Mouse (Mus musculus): ENCODE results near the gene Noct. TPM values are rescaled to one million over a fixed set of nuclear protein-coding genes. Genes with fewer than 3 reads are reported as not detected.

The Noct gene
- polyA plus RNA-seq, 1 experiment, result 6.1 TPM

GRCm38 (mm10) chr3:51198291-51198690, 26.0 kb upstream of the Noct start:
- Histone ChIP-seq H3K4me3 (ENCODE audit: extremely low read depth, insufficient read depth, insufficient read length) (no peak overlapping the region), H3K27me3 (ENCODE audit: control insufficient read depth, insufficient read depth, low read length) (no peaks in the 10 kb centered on the region), H3K27ac (ENCODE audit: insufficient read depth, low read length) (no peak overlapping the region), H3K36me3 (ENCODE audit: control insufficient read depth, insufficient read depth, low read length) (no peaks in the 10 kb centered on the region), H3K4me1 (ENCODE audit: control insufficient read depth, insufficient read depth, insufficient read length) (no peaks in the 10 kb centered on the region; the same call in 1 of the 2 replicates)
- DNase-seq (ENCODE audit: low read depth in 1 of 2, low spot score in 2 of 2), result no peak
- 88% methylated on average over 1 of the region's 1 CpGs for WGBS
- TF ChIP-seq CTCF (IDR thresholded peaks at IDR 0.05; ENCODE audit: extremely low read depth, insufficient read depth, insufficient read length, insufficient replicate concordance), result no peak

- H3K4me3 ChIP-seq (ENCODE audit: extremely low read depth, insufficient read depth, insufficient read length), result no peak overlapping the region
- H3K27ac ChIP-seq (ENCODE audit: insufficient read depth, low read length), result no peak overlapping the region
- WGBS, result 61% methylated on average over 6 of the region's 6 CpGs
- H3K4me1 ChIP-seq (ENCODE audit: control insufficient read depth, insufficient read depth, insufficient read length), result no peaks in the 10 kb centered on the region; the same call in 1 of the 2 replicates
- H3K36me3 ChIP-seq (ENCODE audit: control insufficient read depth, insufficient read depth, low read length), result no peaks in the 10 kb centered on the region
- DNase-seq (ENCODE audit: low read depth in 1 of 2, low spot score in 2 of 2), result no peak
- H3K27me3 ChIP-seq (ENCODE audit: control insufficient read depth, insufficient read depth, low read length), result no peaks in the 10 kb centered on the region
- TF ChIP-seq POLR2A (IDR thresholded peaks at IDR 0.05; ENCODE audit: low read depth, low read length) (no peak), CTCF (IDR thresholded peaks at IDR 0.05; ENCODE audit: extremely low read depth, insufficient read depth, insufficient read length, insufficient replicate concordance) (no peak)
Observed at GRCm38 (mm10) chr3:51199130-51199529, 25.1 kb upstream of the Noct start.

- WGBS, result 91% methylated on average over 4 of the region's 4 CpGs
- Histone ChIP-seq H3K36me3 (ENCODE audit: control insufficient read depth, insufficient read depth, low read length) (no peaks in the 10 kb centered on the region), H3K27me3 (ENCODE audit: control insufficient read depth, insufficient read depth, low read length) (no peaks in the 10 kb centered on the region), H3K4me3 (ENCODE audit: extremely low read depth, insufficient read depth, insufficient read length) (no peak overlapping the region), H3K27ac (ENCODE audit: insufficient read depth, low read length) (no peak overlapping the region), H3K4me1 (ENCODE audit: control insufficient read depth, insufficient read depth, insufficient read length) (no peaks in the 10 kb centered on the region; the same call in 1 of the 2 replicates)
- DNase-seq (ENCODE audit: low read depth in 1 of 2, low spot score in 2 of 2), result no peak
- TF ChIP-seq CTCF (IDR thresholded peaks at IDR 0.05; ENCODE audit: extremely low read depth, insufficient read depth, insufficient read length, insufficient replicate concordance) (no peak), POLR2A (IDR thresholded peaks at IDR 0.05; ENCODE audit: low read depth, low read length) (no peak)
Observed at GRCm38 (mm10) chr3:51200311-51200710, 23.9 kb upstream of the Noct start.

GRCm38 (mm10) chr3:51200894-51201293, 23.4 kb upstream of the Noct start:
- H3K36me3 ChIP-seq (ENCODE audit: control insufficient read depth, insufficient read depth, low read length), result no peaks in the 10 kb centered on the region
- DNase-seq (ENCODE audit: low read depth in 1 of 2, low spot score in 2 of 2), result no peak
- H3K4me3 ChIP-seq (ENCODE audit: extremely low read depth, insufficient read depth, insufficient read length), result no peak overlapping the region
- no peak overlapping the region for H3K27ac ChIP-seq (ENCODE audit: insufficient read depth, low read length)
- 88% methylated on average over 7 of the region's 7 CpGs for WGBS
- TF ChIP-seq POLR2A (IDR thresholded peaks at IDR 0.05; ENCODE audit: low read depth, low read length) (no peak), CTCF (IDR thresholded peaks at IDR 0.05; ENCODE audit: extremely low read depth, insufficient read depth, insufficient read length, insufficient replicate concordance) (no peak)
- H3K27me3 ChIP-seq (ENCODE audit: control insufficient read depth, insufficient read depth, low read length), result no peaks in the 10 kb centered on the region
- no peaks in the 10 kb centered on the region; the same call in 1 of the 2 replicates for H3K4me1 ChIP-seq (ENCODE audit: control insufficient read depth, insufficient read depth, insufficient read length)

GRCm38 (mm10) chr3:51201986-51202385, 22.3 kb upstream of the Noct start:
- Histone ChIP-seq H3K27me3 (ENCODE audit: control insufficient read depth, insufficient read depth, low read length) (no peaks in the 10 kb centered on the region), H3K36me3 (ENCODE audit: control insufficient read depth, insufficient read depth, low read length) (no peaks in the 10 kb centered on the region), H3K27ac (ENCODE audit: insufficient read depth, low read length) (no peak overlapping the region), H3K4me1 (ENCODE audit: control insufficient read depth, insufficient read depth, insufficient read length) (no peaks in the 10 kb centered on the region; the same call in 1 of the 2 replicates), H3K4me3 (ENCODE audit: extremely low read depth, insufficient read depth, insufficient read length) (no peak overlapping the region)
- no peak for DNase-seq (ENCODE audit: low read depth in 1 of 2, low spot score in 2 of 2)
- WGBS, result 81% methylated on average over 9 of the region's 9 CpGs
- TF ChIP-seq POLR2A (IDR thresholded peaks at IDR 0.05; ENCODE audit: low read depth, low read length), result no peak
- no peak for TF ChIP-seq CTCF (IDR thresholded peaks at IDR 0.05; ENCODE audit: extremely low read depth, insufficient read depth, insufficient read length, insufficient replicate concordance)

- 86% methylated on average over 8 of the region's 8 CpGs for WGBS
- no peaks in the 10 kb centered on the region; the same call in 1 of the 2 replicates for H3K4me1 ChIP-seq (ENCODE audit: control insufficient read depth, insufficient read depth, insufficient read length)
- no peak overlapping the region for H3K27ac ChIP-seq (ENCODE audit: insufficient read depth, low read length)
- TF ChIP-seq POLR2A (IDR thresholded peaks at IDR 0.05; ENCODE audit: low read depth, low read length), result no peak
- no peak for TF ChIP-seq CTCF (IDR thresholded peaks at IDR 0.05; ENCODE audit: extremely low read depth, insufficient read depth, insufficient read length, insufficient replicate concordance)
- no peak overlapping the region for H3K4me3 ChIP-seq (ENCODE audit: extremely low read depth, insufficient read depth, insufficient read length)
- DNase-seq (ENCODE audit: low read depth in 1 of 2, low spot score in 2 of 2), result no peak
- H3K27me3 ChIP-seq (ENCODE audit: control insufficient read depth, insufficient read depth, low read length), result no peaks in the 10 kb centered on the region
- H3K36me3 ChIP-seq (ENCODE audit: control insufficient read depth, insufficient read depth, low read length), result no peaks in the 10 kb centered on the region
Observed at GRCm38 (mm10) chr3:51202491-51202987, 21.7 kb upstream of the Noct start.

GRCm38 (mm10) chr3:51203906-51204305, 20.3 kb upstream of the Noct start:
- Histone ChIP-seq H3K27ac (ENCODE audit: insufficient read depth, low read length) (no peak overlapping the region), H3K36me3 (ENCODE audit: control insufficient read depth, insufficient read depth, low read length) (no peaks in the 10 kb centered on the region), H3K4me1 (ENCODE audit: control insufficient read depth, insufficient read depth, insufficient read length) (no peaks in the 10 kb centered on the region), H3K27me3 (ENCODE audit: control insufficient read depth, insufficient read depth, low read length) (no peaks in the 10 kb centered on the region), H3K4me3 (ENCODE audit: extremely low read depth, insufficient read depth, insufficient read length) (no peak overlapping the region)
- TF ChIP-seq POLR2A (IDR thresholded peaks at IDR 0.05; ENCODE audit: low read depth, low read length) (no peak), CTCF (IDR thresholded peaks at IDR 0.05; ENCODE audit: extremely low read depth, insufficient read depth, insufficient read length, insufficient replicate concordance) (no peak)
- DNase-seq (ENCODE audit: low read depth in 1 of 2, low spot score in 2 of 2), result no peak
- WGBS, result 88% methylated on average over 6 of the region's 6 CpGs
